Mouse (Mus musculus) adrenal gland, postnatal 14 days (tissue): Measurements from ENCODE around the gene Nphs2. TPM values are rescaled to one million over a fixed set of nuclear protein-coding genes. Genes with fewer than 3 reads are reported as not detected.
"Not testable (repeated sequence)": the region's sequence is repeated elsewhere in the genome, so short reads cannot be mapped to it uniquely, and the experiment has no call there.

Source experiments
- DNase-seq: peaks from one replicate; pipeline ENCODE4 v3.0.0; 2021; ENCODE audit warnings: mixed read lengths
- long read RNA-seq, 2 experiments: library from polyadenylated mRNA; stranded (forward); transcript quantifications; one replicate each; pipeline ENCODE4 v2.0.0; 2021
- total RNA-seq: library from RNA; stranded (reverse); gene quantifications from 2 replicates; pipeline ENCODE4 v1.2.3, GENCODE M21; 2021

The Nphs2 gene
- 0.23 TPM in 1 of 2 replicates, not detected in the other for total RNA-seq
- long read RNA-seq, experiment 1 = 0 reads
- long read RNA-seq, experiment 2 = 0 reads

DNA sequence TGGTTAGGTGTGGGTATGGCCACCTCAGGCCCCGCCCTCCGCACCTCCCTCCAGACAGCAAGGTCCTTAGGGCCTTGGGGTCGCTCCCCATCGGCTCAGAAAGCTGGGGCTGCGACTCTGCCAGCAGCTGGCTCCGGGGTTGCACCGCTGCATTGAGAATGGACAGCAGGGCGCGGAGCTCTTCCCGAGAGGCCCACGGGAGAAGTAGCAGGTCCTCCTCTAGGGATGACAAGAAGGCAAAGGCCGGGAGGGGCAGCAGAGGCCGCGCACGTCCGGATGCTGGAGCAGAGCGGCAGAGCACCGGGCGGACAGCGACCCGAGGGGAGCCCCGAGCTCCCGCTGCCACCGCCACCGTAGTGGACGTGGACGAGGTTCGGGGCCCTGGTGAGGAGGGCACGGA is at the start of gene Nphs2:
Nphs2 (plus strand) TSS at position 98 of the 400 bp plus-strand sequence.
- peak; percentile 17 for DNase-seq

DNA sequence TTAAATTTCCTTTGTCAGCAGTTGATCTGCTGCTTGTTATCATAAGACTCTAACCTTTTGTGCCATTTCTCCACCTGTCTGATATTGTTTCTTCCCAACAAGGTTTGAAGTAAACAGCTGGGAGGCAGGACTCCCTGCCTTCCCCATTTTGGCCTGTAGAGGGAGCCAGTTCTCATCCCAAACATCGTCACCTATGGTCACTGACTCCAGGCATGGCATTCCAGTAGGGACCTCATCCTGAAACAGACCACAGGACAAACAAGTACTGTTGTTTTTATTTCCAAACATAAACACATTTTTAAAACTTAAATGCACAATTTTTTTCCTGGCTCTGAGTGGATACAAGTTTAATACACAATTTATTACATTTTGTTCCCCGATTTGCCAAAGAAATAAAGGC is 47.2 kb upstream of the Nphs2 start:
- DNase-seq = peak; percentile 69

DNA sequence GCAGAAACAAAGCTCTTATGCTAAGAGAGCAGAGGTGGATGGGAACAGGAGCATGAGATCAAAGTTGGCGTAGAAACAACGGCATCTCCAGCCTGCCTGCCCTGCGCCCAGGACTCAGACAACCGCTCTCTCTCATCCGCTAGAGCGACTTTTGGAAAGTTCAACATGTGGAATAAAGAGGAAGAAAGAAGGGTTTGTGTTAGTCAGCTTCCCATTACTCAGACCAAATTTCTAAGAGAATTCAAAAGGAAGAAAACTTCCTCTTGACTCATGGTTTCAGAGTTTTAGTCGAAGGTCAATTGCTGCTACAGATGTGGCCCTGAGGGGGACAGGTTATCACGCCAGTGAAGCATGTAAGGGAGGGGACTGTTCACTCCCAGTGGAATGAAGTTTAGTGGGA is 46.6 kb upstream of the Nphs2 start:
- peak; percentile 40 for DNase-seq

DNA sequence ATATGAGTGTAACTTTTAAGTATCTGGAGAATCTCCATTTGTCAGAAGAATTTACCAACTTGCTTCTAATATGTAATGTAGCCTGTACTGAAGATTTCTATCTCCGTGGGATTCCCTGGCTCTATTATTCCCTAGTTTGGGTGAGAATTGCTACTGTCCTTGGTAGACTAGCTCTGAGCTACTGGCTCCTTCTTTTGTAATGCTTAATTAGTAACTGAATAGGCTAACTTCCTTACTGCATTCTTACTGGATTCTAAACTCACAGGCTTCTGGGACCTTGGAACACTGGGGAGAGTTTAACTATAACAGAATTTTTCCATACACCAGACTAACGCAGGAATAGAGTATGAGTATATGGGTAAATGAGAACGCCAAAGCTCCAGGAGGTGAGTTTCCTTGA is 42.0 kb upstream of the Nphs2 start:
- not testable (repeated sequence) for DNase-seq

DNA sequence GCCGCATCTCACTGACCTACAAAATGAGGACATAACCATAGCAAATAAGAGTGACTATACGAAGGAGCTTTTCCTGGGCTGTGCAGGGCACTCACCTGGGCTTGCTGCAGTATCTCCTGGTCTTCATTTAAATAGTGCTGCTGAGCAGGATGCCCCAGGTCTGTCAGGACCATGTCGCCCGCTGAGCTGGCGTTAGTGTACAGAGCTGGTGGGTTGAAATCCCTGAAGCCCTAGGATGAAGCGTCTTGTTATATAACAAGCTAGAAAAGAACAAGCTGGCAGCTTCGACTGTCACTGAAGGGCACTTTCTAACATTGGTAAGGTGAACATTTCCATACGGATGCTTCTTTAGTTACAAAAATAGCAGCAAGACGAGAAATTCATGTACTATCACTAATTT is 40.1 kb upstream of the Nphs2 start:
- no peak for DNase-seq

DNA sequence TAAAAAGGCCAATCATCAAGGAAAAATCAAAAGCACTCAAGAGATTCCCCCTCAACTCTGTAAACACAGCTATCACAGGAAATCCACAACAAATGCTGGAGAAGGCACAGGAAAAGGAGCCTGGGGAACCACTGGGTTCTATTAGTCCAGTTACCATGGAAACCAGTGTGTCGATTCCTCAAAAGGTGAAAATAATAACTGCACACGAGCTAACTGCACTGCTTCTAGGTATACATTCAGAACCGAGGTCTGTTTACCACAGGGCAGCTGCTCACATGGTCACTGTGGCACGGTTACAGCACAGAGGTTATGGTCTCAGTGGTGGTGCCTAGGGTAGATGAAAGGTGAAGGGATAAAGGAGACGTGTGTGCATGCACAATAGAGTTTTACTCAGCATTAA is 38.9 kb upstream of the Nphs2 start:
- no peak for DNase-seq

DNA sequence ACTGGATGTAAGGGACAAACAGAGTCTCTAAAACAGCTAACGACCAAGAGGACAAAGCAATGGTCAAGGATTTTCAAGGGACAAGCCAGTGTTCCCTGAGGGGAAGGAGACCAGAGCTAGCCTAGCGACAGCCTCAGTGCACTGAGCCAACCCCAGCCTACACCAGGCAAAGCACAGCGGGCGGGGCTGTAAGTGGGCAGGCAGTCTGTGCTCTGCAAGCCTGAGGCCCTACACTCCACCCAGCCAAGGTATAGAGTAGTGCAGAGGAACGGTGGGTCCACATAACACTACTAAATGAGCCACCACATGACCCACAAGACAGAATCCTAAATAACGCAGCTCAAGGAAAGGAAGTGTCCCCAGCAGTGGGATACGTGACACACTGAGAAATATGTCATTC is 36.9 kb upstream of the Nphs2 start:
- no peak for DNase-seq

DNA sequence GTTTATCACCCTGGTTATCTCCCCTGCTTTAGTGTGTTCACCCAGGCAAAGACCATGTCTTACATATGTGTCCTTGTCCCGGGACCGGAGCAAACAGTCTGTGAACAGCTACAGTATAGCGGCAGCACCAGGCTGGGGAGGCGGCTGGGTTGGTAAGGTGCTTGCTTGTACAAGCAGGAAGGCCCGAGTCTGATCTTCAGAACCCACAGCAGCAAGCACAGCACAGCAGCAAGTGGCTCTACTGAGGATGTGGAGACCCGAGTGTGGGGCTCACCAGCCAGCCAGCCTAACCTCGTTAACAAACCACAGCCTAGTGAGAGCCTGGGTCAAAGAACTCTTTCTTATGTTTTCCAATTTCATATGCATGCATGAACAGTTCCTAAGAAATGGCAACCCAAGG is 30.4 kb upstream of the Nphs2 start:
- DNase-seq = no peak

DNA sequence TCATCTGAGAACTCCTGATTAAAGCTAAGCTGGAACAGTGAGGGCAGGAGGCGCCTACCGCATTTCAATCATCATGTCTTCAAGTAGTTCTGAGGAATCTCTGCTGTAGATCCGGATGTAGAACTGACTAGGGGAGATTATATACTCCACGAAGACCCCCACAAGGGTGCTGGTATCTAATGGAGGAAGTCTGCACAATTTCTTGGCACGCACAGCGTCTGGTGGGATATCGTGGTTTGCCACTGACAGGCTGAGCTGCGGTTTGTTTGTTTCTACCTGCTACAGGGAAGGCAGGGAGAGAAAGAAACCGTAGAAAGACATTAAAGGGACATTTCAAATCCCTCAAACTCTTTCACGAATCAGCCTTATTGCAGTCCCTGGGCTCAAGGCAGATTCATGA is 26.3 kb upstream of the Nphs2 start:
- no peak for DNase-seq

DNA sequence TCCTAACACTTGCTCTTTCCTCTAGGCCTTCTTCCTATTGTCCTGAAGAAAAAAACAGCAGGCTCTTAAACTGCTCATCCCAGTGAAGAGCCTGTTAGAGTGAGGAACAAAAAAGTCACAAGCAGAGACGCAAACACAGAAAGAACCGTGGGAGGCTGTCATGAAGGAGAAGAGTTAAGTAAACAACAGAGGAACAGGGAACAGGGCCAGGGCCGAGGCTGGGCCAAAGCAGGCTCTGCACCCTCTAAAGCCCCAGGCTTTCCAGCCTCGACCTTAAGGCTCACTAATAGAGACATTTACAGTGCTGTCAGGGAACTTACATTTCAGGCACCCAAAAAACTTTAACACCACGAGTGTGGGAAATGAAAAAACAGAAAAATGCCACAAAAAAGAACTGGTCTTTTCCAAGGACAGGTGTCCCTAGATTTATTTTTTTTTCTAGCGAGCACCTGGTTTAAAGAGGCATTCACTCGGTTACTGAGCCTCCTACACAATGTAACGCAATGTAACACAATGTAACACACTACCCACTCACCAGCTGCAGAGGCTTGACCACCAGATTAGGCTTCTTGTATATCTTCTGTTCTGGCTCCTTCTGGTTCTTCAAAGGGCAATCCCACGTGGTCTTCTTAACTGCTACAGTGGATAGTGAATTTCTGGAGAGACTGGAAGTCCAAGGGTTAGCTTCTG is 25.5 kb upstream of the Nphs2 start:
- DNase-seq = no peak

DNA sequence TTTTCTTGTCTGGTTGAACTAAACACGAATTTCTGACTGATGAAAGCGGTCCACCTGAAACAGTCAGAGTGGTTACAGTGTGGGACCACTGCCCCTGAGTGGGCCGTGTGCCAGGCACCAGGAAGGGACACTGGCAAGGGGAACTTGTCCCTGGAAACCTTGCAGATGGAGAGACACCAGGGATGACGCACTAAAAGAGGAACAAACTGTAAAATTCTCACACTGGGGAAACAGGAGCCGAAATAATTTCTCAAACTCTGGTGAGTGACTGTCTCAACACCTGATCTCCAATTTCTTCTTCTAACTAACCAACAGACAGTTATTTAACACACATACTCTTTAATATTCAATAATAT is 25.0 kb upstream of the Nphs2 start:
- DNase-seq = no peak

DNA sequence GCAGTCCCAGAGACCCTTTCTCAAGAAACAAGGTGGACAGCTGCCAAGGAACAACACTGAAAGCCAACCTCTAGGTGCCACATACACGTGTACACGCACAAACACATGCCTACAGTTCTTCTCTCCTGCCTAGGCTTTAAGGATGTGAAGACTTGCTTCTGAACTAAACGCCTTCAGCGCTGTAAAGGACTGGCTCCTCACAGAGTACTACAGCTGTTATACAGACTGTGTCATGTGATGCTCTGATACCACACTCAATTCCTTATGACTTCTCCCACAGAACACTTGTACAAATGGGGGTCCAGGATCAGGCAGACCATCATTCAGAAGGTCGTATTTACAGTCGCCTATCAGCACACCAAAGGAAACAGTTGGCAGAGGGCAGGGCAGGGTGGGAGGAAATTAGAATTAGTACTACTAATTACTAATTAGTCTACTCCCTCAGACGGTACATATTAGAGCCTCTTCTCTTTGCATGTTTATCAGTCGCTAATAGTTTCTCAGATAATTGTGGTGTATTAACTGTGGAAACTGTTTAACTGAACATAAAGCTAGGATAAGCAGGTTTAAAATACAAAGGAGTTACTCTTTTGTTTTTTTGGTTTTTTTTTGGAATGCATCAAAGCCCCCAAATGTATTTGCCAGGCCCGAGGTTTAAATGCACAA is 21.8 kb upstream of the Nphs2 start:
- DNase-seq = no peak

DNA sequence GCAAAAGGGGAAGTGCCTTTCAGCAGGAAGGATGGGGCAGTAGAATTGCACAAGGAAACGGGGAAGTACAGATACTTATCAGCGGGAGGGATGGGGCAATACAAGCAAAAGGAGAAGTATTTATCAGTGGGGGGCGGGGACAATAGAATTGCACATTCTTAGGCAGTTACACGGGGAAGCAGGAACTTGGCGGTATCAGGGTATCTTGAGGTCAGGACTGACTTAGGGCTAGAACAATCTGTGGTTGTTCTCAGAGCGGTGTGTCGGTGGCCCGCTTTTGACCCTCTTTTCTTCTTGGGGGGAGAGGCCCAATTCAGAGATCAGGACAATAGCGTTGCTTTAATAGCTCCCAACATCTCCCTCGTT is 21.3 kb upstream of the Nphs2 start:
- DNase-seq = not testable (repeated sequence)

DNA sequence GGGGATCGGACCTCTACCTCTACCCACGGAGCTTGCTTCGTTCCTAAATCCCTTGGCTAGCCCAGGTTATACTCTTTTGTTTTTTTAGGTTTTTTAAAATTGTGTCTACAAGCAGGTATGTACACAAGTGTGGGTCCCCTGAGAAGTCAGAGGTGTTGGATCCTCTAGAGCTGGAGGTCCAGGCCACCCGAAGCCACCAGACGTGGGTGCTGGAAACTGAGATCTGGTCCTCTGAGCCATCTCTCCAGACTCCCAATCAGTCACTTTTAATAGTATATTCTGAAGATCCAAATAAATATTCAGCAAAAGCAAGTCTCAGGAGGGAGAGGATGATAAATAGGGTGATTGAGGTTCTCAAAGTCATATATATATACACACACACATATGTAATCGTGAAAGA is 20.5 kb upstream of the Nphs2 start:
- no peak for DNase-seq

DNA sequence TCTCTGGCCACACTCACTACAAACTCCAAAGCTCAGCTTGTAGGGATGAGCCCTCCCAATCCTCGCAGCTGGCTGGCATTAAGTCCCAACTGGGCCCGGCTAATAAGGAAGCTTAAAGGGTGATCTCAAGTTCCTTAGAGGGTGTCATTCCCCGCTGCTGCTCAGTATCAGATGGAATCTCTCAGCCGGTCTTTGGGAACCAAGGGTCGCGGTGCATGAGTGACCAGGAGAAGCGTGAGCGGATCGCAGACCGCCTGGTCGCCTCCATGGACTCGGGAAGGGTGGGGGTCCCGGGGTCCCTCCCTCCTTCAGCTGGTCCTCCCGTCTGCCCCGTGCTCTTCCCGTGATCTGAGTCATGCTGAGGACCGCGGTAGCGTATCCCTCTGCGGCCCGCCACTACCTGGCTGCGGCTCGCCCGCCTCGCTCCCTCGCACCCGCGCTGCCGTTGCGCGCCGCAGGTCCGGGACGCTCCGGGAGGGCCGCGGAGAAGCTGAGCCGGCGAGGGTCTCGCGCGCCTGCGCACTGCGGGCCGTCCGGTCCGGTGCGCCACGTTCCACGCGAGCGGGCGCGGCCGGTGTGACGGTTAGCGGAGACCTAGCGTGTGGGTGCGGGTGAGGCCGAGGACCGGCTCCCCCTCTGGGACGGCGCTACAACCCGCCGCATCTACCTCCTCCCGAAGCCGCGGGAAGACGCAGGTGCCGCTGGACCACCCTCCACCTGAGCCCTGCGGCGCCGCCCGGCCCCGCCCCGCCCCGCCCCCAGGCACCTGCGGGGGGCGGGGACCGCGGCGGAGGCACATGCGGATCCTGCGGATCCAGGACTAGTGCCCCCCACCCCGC is 7.4 kb upstream of the Nphs2 start, which contains the start of gene Tdrd5:
Tdrd5 (minus strand) TSS at position 754 of the 839 bp plus-strand sequence.
- DNase-seq = peak; percentile 50

DNA sequence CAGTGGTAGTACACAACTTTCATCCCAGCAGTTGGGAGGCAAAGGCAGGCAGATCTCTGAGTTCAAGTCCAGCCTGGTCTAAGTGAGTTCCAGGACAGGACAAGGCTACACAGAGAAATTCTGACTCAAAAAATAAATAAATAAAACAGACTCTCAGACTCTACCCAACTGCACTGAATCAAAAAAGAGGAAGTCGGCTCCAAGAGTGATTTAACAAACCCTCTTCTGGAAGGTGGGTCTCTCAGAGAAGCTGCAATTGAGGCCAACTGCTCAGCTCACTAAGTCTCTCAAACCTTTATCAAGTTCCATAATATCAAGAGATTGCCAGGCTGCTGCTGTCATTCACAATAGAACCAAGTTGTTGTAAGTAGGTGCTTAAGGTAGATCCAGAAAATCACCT is 1.9 kb upstream of the Nphs2 start:
- no peak for DNase-seq

DNA sequence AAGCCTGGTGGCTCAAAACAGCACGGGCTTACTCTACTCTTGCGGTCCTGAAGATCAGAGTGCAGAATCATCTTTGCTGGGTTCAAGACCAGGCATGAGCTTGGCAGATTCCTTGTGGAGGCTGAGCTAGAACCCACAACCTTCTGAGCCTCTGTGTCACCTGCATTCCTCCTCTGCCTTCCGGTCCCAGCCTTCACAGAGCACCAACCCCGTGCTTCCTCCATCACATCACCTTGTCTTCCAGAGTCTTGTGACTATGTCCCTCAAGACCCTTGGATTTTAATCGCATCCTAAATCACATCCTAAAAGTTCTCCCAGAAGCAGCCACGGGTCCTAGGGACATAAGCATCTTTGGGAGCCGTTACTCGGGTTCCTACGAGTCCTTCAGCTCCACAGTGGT is 12.6 kb downstream of the Nphs2 start:
- DNase-seq = no peak

DNA sequence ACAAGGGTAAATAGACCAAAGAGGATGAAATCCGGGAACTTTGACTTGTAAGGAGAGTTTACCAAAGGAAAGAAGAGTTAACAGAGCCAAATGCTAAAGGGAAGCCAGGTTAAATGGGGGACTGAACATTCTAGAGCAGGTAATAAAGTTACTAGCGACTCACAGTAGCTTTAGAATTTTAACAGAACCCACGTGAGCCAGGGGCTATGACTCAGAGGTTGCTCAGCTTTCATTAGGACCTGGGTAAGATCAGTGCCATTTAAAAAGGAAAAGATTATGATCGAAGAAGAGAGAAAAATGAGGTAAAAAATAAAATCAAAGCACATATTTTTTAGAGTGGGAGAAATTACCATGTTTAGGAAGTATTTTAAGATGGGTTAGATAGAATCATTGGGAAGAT is 30.3 kb downstream of the Nphs2 start:
- no peak for DNase-seq

DNA sequence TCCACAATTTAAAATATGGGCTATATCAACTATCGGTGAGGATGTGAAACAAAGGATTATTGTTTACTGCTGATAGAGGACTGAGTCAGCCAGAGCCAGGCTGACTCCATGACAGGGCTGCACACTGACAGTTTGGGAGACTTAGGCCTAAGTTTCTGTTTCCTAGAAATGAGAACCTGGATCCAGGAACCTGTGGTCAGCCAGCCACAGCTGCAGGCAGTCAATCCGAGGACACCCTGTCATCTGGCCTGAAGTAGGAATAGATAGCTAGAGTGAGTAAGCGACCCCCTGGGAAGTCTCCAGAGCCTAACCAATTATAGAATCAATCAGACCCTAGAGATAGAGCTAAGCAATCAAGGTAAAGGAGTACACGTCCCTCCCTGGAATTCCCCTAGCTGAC is 33.9 kb downstream of the Nphs2 start:
- no peak for DNase-seq

DNA sequence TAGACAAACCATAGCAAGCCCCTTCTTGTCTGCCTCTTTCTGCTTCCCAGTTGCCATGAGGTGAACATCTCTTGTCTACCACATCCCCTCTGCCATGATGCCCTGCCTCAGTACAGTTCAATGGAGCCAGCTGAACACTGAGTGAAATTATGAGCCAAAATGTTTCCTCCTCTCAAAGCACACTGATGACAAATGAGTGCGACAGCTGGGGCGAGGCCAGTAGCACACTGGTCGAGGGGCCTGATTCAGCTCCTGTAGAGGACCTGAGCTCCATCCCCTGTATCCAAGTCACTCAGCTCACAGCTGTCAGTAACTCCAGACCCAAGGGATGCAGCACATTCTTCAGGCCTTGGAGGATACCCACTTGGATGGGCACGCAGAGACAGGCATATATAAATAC is 35.1 kb downstream of the Nphs2 start:
- DNase-seq = no peak

DNA sequence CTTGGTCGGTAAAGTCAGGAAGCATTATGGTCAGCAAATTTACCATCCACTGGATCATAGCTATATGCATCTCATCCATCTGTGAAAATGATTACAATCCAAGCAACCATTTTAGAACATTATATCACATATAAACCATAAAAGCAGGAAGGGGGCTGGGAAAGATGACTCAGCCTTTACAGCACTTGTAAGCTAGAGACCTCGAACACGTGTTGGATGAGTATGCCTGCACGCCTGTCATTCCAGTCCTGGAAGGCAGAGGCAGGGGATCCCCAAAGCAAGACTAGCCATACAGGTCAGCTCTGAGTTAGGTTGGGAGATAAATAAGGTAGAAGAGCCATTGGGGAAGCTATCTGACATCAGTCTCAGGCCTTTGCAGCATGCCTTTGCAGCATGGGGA is 38.5 kb downstream of the Nphs2 start:
- no peak for DNase-seq

DNA sequence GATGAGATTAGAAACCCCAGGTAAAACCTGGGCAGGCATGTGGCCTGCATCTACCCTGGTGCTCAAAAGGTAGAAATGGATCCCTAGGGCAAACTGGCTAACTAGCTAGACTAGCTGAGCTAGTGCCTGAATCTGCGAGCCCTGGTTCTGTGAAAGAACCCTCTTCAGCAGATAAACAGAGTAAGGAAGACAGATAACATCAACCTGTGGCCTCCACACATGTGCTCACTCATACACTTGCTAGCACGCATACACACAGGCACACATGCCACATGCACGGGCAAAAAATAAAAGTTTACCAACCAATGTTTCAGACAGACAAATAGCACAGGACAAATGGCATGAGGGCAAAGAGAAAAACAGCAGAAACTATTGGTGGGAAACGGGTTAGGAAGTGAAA is 39.9 kb downstream of the Nphs2 start:
- no peak for DNase-seq

DNA sequence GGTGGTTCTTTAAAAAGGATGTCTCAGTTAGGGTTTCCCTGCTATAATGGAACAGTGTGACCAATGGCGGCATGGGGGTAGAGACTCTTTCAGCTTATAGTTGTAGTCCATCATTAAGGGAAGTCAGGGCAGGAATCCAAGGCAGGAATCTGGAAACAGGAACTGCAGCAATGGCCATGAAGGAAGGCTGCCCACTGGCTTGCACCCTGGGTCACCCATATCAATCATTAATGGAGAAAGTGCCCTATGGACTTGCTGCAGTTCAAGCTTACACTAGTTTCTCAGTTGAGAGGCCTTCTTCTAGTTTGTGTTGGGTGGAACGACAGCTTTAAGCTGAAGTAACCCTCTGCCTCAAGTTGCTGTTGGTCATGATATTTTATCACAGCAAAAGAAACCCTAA is 41.9 kb downstream of the Nphs2 start:
- DNase-seq = no peak
